Mouse (Mus musculus): ENCODE data around the gene Nhsl2.

Gene Nhsl2

DNA sequence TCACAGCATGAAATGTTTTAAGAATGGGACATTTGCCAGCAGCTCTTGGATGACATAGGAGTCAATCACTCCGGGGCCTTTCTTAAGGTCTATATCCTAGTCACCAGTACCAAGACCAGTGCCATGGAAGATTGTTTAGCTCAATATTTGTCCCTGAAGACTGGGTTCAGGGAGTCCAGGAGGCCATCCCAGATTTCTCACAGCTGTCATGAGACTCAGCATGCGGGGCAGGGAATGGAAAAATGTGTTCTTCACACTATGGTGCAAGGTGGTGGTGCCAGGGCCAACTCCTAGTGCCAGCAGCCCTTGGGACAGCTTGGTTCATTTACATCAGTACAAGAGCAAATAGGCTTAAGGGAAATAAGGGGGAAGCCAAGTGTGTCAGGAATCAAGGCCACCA is 131.4 kb downstream of the Nhsl2 start:
- no peak for DNase-seq (ENCODE audit: low read depth, low spot score)

DNA sequence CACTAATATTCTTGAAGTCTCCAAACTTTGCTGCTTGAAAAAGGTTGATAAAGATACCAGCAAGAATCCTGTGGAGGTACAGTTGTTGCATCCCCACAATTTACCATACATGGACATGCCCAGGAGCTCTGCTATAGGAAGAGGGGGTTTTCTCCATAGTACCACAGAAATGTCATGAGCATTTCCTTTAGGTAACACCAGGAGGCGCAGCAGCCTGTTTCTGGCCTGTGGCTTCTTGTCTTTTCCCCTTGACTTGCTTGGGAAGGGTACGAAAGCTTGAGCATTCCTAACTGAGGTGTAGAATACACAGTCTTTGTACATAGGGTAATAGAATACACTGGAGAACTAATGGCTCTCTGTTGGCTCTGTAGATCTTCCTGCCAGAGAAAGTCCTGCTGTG is 132.3 kb downstream of the Nhsl2 start:
- no peak for DNase-seq (ENCODE audit: low read depth, low spot score)

DNA sequence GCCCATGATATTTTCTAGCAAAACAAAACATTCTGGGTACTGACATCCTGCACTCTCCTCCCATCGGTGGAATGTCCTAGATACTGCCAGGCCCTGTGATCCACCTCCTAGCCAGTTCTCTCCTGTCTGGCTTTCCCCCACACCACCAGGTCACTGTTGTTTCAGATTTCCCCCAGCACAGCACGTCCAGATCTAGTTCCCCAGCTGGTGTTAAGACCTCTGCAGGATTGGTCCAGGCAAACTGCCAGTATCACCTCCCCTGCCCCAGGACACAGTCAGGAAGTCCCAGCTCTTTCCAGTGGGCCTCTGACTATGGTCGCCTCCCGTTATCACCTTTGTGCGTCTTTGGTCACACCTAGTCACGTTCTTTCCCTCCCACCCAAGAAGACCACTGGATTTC is 134.5 kb downstream of the Nhsl2 start:
- peak; percentile 42 for DNase-seq (ENCODE audit: low read depth, low spot score)

DNA sequence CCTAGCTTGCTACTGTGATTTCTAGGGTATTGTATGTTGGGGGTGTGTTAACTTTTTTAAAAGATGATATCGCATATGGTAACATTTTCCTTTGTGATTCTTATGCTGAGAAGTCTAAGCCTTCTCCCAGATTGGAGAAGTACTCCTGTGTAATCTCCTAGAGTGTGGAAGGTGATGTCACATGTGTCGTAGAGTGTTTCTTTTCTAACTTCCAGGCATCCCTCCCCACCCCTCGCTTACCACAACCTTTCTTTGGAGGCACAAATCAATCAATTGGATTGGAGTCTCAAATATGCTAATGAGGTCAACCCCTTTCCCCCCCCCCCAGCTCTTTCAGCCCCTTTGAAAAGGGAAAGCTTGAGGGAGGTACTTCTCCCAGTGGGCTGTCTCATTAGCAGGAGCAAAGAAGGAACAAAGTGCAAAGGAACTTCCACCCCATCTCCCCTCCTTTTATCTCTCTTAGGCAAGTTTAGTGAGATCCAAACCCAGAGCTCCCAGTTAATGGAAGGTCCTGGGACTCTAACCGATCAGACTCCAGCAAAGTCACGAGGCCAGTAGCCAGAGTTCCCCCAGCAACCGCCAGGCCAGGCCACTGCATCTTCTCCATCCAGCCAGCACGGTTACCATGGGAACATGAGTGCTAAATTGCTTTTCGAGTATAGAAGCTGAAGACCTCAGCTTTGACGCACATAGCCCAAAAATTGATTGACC is 137.6 kb downstream of the Nhsl2 start:
- no peak for DNase-seq (ENCODE audit: low read depth, low spot score)

DNA sequence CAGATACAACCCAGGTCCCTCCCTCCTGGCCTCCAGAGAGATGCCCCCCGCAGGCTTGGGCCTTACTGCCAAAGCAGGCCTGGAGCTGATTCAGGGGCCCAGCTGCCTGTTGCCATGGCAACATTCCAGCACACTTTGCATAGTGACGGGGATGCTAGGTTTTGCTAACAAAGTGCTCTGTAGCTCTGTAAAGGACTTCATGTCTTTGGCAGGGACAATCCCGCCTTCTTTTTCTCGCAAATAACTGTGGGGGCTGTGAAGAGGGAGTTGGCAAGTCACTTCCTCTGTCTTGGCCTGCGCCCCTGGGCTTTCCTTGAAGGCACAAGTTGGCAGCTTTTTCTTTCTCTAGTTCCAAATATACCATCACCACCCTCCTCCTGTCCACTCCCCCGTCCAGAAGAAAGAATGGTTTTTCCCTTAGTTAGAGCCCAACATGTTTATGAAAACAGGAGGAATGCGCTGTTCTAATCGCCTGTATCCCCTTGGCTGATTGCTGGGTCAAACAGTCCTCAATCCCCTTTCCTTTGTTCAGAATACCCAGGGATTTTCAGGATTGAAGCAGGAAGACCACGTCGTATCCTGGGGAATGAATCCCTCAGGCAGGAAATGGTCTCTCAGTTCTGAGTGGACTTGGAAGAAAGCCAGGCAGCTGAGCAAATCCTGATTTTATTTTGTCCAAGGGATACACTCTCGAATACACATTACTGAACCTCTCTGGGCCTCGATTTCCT is 144.8 kb downstream of the Nhsl2 start:
- peak; percentile 35 for DNase-seq (ENCODE audit: low read depth, low spot score)

DNA sequence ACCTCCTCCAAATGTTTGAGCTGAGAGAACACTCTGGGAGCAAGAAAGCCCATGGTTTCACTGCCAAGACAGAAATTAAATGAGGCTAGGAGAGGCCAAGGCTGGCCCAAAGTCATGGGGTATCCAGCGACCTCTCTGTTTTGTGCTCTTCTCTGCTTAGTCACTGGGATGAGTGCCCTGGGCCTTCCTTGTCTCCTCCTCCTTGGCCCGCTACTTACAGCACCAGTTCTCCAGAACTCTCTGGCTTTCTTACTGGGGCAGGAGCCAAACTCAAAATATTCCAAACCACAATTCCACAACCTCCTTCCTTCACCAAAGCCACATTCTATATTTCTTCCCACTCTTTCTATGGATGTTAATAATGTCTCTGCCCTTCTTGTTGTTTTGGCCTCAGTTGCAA is 147.5 kb downstream of the Nhsl2 start:
- DNase-seq (ENCODE audit: low read depth, low spot score), result no peak

DNA sequence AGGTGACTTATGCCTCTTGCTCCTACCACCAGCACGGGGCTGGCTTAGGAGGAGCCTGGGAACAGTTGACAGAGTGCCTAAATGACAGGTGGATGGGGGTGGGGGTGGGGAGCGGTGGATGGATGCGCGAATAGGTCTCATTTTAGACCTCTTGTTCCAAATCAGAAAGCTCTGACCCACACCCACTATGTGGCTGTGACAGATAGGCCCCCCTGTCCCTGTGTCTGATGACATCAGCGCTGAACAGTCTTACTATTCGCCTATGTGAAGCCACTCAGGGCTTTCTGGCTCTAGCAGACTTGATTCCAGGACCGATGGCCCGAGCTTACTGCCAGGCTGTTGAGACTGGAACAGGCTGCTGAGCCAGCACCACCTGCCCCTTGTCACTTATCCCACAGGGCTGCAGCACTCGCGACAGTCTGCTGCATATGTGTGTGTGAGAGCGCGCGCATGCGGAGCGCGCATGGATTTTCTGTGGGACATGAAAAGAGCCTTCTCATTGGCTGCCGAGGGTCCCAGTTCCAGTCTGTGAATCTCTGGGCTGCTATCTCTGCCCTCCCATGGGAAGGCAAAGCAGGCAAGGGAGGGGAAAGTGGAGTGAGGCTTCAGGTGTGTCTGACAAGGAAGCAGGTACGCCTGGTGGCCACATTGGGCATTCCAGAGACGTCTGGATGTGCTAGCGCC is 154.6 kb downstream of the Nhsl2 start:
- no peak for DNase-seq (ENCODE audit: low read depth, low spot score)

DNA sequence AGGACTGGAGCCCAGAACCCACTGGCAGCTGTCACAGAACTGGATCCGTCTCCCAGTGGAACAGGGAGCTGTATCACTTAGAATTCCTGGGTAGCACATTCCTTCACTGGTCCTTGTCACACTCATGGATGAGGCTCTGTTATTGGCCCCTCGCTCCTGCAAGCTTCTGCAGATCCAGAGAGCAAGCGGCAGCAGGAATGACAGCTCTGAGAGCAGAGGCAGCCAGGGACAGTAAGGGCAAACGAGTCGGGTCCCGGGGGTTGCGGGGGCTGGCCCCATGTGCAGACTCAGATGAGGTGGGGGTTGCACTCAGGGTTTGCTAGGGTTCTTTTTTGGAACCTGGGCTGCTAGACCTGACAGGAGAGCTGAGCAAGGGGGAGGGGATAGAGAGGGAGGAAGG is 155.2 kb downstream of the Nhsl2 start:
- DNase-seq (ENCODE audit: low read depth, low spot score), result no peak

DNA sequence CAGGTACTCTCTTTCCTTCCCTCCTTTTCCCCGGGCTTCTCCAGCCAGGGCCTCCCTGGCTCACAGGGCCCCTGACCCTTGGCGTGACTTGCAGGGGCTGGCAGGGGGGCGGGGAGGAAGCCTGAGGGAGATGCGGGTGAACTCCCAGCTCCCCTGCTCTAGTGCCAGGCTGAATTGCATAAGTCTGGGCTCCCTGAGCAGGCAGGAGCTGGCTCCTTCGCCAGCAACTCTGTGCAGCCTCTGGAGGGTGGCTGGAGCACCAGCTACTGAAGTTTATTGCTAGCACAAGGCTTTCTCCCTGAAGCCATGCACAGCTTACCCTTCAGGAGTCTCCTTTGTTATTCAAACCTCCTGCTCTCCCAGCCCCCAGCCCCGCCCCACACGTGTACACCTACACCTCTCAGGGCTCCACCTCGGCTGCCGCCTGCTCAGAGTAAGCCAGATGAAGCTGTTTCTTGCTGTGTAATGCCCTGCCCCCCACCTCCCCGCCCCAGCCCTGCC is 156.0 kb downstream of the Nhsl2 start:
- DNase-seq (ENCODE audit: low read depth, low spot score), result no peak

DNA sequence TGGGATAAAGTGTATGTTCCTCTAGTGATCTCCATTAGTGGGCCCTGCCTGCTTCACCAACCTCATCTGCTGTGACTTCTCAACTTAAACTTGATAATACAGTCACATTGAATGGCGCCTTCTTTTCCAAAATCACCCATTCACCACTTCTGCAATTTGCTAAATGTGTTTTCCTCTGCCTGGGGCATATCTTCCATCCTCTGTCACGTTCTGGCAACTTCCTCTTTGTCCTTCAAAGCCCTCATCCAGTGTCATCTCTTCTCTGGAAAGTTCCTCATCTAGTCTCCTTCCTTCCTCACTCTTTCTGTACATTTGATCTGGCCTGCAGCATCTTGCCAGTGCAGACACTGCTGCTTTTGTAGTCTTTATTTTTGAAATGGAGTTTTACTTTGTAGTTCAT is 158.8 kb downstream of the Nhsl2 start:
- DNase-seq (ENCODE audit: low read depth, low spot score), result no peak

DNA sequence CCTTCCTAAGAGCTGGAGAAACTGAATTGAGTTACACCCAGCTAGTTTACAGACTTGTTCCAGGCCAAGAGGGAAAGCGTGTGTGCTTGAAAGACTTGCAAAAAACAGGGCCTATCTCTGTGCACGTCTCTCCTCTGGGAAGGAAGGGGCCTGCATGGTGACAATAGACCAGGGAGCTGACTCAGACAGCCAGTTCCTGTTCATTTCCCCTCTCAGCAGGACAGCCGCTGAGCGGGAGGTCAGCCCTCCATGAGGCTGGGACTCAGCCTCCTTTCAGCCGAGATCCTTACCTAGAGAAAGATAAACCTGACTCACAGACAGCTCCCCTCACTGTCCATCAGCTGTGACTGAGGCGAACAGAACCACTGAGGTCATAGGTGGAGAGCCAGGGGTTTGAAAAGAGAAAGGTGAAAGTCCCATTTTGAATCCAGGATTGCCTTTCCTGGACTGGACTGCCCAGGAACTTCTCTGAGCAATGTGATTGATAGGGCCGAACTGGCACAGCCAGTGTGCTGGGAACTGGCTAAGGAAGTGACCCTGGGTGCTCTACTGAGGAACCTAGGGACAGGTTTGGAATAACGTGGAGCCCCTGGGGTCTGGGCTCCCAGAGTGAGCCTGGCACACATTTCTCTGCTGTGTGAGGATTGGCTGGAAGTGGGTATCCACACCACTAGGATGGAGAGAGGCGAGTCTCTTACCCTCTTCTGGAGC is 168.2 kb downstream of the Nhsl2 start:
- no peak for DNase-seq (ENCODE audit: low read depth, low spot score)

DNA sequence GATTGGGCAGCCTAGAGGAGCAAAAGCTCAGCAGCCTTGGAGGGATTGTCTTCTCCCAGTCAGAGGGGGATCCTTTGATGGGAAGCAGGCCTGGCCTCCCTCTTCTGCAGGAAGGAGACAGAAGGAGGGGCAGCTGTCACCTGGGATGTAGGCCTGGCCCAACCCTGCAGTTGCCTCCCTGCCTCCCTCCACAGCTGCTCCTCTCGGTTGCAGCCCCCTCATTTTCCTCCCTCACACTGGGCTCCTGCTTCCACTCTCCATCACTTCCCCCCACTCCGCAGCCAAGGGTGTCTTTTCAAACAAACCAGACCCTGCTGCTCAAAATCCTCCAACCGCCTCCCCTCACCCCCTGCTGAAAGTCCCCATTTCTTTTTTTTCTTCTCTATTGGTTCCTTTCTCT is 169.7 kb downstream of the Nhsl2 start:
- no peak for DNase-seq (ENCODE audit: low read depth, low spot score)

DNA sequence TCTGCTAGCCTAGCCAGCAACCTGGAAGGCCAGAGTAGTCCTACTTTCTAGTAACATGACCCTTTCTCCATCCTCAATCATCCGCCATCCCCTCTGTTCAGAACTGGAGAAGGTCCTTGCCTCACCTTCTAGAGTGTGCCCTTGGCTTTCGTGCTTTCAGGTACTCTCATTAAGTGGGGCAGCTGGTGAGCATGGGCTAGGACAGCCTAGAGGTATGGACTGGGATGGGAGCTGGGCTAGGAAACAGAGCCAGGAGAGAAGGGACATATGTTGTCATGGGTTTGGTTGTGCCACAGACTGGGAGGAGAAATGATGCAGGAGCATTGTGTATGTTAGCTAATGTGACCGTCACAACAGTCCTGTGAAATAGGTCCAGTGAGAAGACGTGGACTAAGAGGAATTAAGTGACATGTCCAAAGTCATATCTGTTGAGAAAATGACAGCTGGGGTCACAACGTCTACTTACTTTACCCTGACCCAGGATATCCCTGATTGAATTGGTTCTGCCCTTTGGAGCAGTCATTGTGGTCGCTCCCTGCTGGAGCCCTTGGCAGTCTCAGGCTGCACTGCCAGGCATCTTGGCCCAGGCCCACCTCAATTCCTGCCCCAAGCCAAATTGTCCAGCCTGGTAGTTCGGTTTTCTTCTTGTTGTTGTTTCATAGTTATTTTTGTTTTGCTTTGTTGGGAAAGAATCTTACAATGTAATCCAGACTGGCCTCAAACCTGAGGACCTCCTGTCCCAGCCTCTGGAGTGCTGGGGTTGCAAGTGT is 170.5 kb downstream of the Nhsl2 start:
- no peak for DNase-seq (ENCODE audit: low read depth, low spot score)

DNA sequence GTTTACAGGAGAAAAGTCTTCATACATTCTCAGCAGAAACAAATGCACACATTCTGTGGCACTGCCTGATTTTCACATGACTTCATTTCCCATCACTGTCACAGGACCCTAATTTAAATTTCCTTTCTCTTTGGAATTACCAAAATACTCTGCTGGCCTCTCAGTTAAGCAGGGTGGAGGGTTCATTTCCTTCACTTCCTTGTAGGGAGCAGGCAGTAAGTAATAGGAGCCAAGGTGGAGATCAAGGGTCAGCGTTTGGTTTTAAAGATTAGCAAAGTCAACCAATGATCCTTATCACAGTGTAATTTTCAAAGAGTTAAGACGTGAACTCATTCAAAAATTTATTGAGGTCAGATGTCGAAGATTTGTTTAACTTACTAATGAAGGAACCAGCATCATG is 175.8 kb downstream of the Nhsl2 start:
- DNase-seq (ENCODE audit: low read depth, low spot score), result no peak

DNA sequence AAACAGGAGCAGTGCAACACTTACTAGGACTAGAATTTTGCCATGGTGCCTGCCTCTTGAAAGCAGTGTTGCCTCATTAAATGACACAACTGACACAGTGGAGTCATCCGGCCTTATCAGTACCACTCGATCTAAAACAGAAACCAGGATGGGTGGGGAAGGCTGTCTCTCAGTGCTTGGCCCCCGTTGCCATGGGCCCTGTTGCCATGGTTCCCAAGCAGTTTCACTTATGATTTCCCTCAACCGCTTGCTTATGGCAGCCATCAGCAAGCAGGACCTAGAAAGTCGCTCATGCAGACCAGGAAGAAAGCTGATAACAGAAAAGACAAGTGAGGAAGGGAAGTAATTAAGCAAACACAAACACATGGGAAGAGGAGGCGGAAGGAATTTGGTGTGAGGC is 182.7 kb downstream of the Nhsl2 start:
- peak; percentile 27 for DNase-seq (ENCODE audit: low read depth, low spot score)

DNA sequence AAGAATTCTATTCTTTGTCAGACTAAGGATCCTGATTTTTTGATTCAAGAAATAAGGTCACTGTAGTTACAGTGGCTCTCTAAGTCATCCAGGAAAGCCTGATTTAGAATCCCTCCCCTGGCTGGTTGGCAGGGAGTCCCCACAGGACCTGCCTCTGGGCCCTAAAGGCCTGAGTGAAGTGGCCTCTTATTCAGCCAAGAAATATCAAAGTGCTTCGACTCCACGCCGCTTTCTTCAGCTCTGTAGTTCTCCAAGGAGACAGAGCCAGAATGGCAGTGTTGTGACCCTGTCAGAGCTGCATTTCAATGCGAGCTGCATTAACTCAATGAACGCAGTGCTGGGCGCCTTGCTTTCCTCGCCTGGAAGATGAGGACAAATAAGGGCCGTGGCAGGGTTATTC is 183.2 kb downstream of the Nhsl2 start:
- DNase-seq (ENCODE audit: low read depth, low spot score), result no peak

DNA sequence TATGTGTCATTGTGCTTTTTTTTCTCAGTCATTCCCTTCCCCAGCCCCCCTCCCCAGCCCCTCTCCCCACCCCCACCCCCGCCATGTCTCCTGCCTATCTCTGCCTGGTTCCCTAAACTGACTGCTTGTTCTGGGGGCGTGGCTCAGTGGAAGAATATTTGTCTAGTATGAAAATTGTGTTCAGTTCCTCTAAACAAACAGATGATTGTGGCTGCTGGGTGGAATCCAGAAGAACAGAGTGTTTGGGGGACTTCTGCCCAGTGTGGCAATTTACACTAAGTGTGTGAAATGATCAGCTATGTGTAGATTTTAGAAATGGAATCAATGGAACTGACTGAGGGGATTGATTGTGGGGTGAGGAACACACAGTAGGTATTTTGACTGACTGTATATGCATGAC is 184.4 kb downstream of the Nhsl2 start:
- DNase-seq (ENCODE audit: low read depth, low spot score), result no peak

DNA sequence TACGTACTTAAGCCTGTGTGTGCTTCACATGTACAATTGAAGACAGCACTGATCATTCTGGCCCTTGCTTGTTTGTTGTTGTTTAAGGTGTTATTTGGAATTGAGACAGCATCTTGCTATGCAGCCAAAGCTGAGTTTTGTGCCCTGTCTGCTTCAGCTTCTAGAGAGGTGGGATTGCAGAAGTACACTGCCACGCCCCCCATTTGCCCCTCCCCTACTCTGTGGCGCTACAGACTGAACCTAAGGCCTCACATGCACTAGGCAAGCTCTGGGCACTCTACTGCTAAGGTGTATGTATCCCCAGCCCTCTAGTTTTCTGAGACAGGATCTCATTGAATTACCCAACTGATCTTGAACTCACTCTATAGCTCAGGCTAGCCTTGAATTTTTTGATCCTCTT is 186.5 kb downstream of the Nhsl2 start:
- DNase-seq (ENCODE audit: low read depth, low spot score), result no peak

DNA sequence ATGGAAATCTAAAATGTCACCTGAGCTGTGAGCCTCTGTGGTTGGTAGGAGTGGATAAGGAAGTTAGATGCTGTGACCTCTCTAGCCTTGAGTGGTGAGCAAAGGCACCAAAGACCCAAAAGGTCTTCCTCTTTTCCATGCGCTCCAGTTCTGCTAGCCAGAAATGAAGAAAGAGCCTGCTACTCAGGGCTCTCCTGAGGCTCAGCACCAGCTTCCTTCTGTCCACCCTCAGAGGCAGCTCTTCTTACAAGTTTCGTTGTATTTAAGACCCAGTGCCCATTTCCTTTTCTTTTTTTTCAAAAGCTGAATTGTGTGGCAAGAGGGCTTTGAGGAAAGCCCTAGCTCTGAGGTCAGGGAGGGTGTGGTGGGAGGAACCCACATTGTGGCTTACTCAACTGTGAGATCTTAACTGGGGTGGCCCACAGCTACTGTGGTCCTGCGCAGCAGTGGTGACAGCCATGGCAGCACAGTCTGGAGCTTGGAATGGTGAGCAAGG is 187.7 kb downstream of the Nhsl2 start:
- peak; percentile 38 for DNase-seq (ENCODE audit: low read depth, low spot score)

DNA sequence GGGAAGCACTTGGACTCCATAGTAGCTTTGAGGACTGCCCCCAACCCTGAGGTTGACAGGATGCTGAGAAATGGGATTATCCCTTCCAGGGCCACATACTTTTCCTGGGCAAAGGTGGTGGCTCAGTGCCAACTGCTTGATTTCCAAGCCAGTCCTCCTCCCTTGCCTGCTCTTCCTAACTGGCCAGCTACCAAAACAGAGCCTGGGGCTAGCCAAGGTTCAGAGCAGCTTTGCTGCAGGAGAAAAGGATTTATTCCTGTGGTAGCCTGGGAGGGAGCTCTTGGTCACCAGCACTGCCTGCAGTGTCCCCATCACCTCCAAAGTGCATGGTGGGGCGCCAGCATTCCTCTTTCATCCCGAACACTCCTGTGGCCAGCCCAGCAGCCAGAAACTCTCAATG is 188.3 kb downstream of the Nhsl2 start:
- DNase-seq (ENCODE audit: low read depth, low spot score), result peak; percentile 29

DNA sequence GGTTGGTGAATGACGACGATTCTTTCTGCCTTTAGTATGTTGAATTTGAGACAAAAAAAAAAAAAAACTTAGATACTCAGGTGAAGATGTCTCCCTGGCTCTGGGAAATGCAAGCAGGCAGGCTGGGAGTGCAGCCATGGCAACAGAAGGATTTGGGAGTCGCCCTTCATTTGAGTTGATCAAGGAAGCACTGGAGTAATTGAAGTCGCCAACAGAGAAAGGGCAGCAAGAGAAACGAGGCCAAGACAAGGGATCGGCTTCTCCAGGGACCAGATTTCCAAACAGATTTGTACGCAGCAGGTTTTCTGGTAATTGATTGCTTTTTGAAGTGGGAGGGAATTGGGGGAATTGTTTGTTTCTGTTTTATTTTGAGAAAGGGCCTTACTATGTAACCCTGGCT is 192.4 kb downstream of the Nhsl2 start:
- DNase-seq (ENCODE audit: low read depth, low spot score), result no peak

Data from skeletal muscle tissue, adult 2 months (tissue).